Mouse (Mus musculus) Patski (cell line): Measurements from ENCODE around the gene Lect2. TPM values are rescaled to one million over a fixed set of nuclear protein-coding genes. Genes with fewer than 3 reads are reported as not detected.

ENCODE experiments used
- ATAC-seq: fragments of 100-300 bp; one replicate; pipeline ENCODE4 v1.8.0; 2021
- CTCF ChIA-PET: fragments of 350-600 bp; sonication (Branson Sonifier 250); formaldehyde crosslinking; loops from one replicate; lab custom pipeline; 2022; ENCODE audit warnings: inconsistent platforms; lab: Charles Lee
- POLR2A ChIA-PET: fragments of 350-600 bp; sonication (Branson Sonifier 250); formaldehyde crosslinking; loops from one replicate; lab custom pipeline; 2022; ENCODE audit warnings: antibody characterized with exemption, inconsistent platforms; lab: Charles Lee
- DNase-seq: peaks from one replicate; pipeline ENCODE4 v3.0.0-alpha.2; 2011; ENCODE audit warnings: low read depth, low spot score
- H3K27me3 ChIP-seq: fragments of 371-371 bp; one replicate; pipeline ENCODE4 v1.5.1; 2021
- CTCF ChIP-seq: fragments of 100-300 bp; IDR thresholded peaks from one replicate; pipeline ENCODE4 v1.5.1; 2021
- in situ Hi-C: fragments of 300-500 bp; cut with MboI; formaldehyde crosslinking; loops from 3 replicates; pipeline ENCODE4 v1.11.1; 2018; ENCODE audit warnings: low pct_unique_long_range_greater_than_20kb, mixed read lengths
- polyA plus RNA-seq: library from polyadenylated mRNA; unstranded; gene quantifications from one replicate; pipeline ENCODE4 v1.2.3, GENCODE M21; 2021

Gene Lect2
- polyA plus RNA-seq, 1 experiment from 2014 or later = not detected

GRCm38 (mm10) chr13:56516816-56517215 is 31.5 kb downstream of the Lect2 start:
- in situ Hi-C loops = no loop called here
- TF ChIP-seq CTCF = no peak
- ChIA-PET POLR2A (no interaction called here), CTCF (no interaction called here)
- DNase-seq (no peak), ATAC-seq (no peak)
- H3K27me3 ChIP-seq = no peaks in the 10 kb centered on the region

GRCm38 (mm10) chr13:56516311-56516710 is 32.0 kb downstream of the Lect2 start:
- ATAC-seq (no peak), DNase-seq (no peak)
- H3K27me3 ChIP-seq = no peaks in the 10 kb centered on the region
- in situ Hi-C loops = no loop called here
- POLR2A ChIA-PET = no interaction called here
- TF ChIP-seq CTCF = no peak
- CTCF ChIA-PET = no interaction called here

- ATAC-seq (no peak), DNase-seq (no peak)
- POLR2A ChIA-PET = no interaction called here
- CTCF ChIA-PET = no interaction called here
- no peaks in the 10 kb centered on the region for H3K27me3 ChIP-seq
- in situ Hi-C loops = no loop called here
- no peak for TF ChIP-seq CTCF
These were observed 34.7 kb downstream of the Lect2 start for GRCm38 (mm10) chr13:56513595-56513994.

GRCm38 (mm10) chr13:56509796-56510195 is 38.5 kb downstream of the Lect2 start:
- ATAC-seq = no peak
- no peak for TF ChIP-seq CTCF
- no peaks in the 10 kb centered on the region for H3K27me3 ChIP-seq
- DNase-seq = no peak
- in situ Hi-C loops = no loop called here
- ChIA-PET CTCF (interaction anchor here (1.1 kb wide), 1 partner anchor 12 kb away, joined by 4 read pairs; the partner anchor contains the start of gene Fbxl21), POLR2A (no interaction called here)

GRCm38 (mm10) chr13:56506871-56507496 is 41.3 kb downstream of the Lect2 start:
- DNase-seq = no peak
- H3K27me3 ChIP-seq = no peaks in the 10 kb centered on the region
- ChIA-PET POLR2A (interaction anchor here (0.6 kb wide), 1 partner anchor 1278 kb away, joined by 10 read pairs; no protein-coding TSS in a partner anchor), CTCF (no interaction called here)
- no peak for TF ChIP-seq CTCF
- in situ Hi-C loops = no loop called here
- ATAC-seq = no peak

GRCm38 (mm10) chr13:56501866-56502420 is 46.4 kb downstream of the Lect2 start:
- no peak for TF ChIP-seq CTCF
- no peaks in the 10 kb centered on the region for H3K27me3 ChIP-seq
- POLR2A ChIA-PET = no interaction called here
- DNase-seq (no peak), ATAC-seq (no peak)
- CTCF ChIA-PET = interaction anchor here (1.0 kb wide), 1 partner anchor 41 kb away, joined by 3 read pairs; no protein-coding TSS in a partner anchor
- in situ Hi-C loops = no loop called here

GRCm38 (mm10) chr13:56500636-56501035 is 47.7 kb downstream of the Lect2 start:
- no peak for DNase-seq
- H3K27me3 ChIP-seq = no peaks in the 10 kb centered on the region
- in situ Hi-C loops = no loop called here
- POLR2A ChIA-PET = no interaction called here
- ATAC-seq = no peak
- CTCF ChIA-PET = interaction anchor here (1.0 kb wide), 2 partner anchors 42 to 58 kb away, joined by 3 read pairs; no protein-coding TSS in a partner anchor
- no peak for TF ChIP-seq CTCF

GRCm38 (mm10) chr13:56500132-56500531 is 48.2 kb downstream of the Lect2 start:
- TF ChIP-seq CTCF = peak; percentile 52
- in situ Hi-C loops = no loop called here
- ATAC-seq (no peak), DNase-seq (no peak)
- H3K27me3 ChIP-seq = no peaks in the 10 kb centered on the region
- ChIA-PET POLR2A (interaction anchor here (0.6 kb wide), 1 partner anchor 1748 kb away, joined by 6 read pairs; no protein-coding TSS in a partner anchor), CTCF (interaction anchor here (1.0 kb wide), 1 partner anchor 58 kb away, joined by 3 read pairs; no protein-coding TSS in a partner anchor)

GRCm38 (mm10) chr13:56494440-56494839 is 53.9 kb downstream of the Lect2 start:
- TF ChIP-seq CTCF = no peak
- H3K27me3 ChIP-seq = no peaks in the 10 kb centered on the region
- in situ Hi-C loops = no loop called here
- CTCF ChIA-PET = no interaction called here
- POLR2A ChIA-PET = no interaction called here
- peak; percentile 73 for ATAC-seq
- no peak for DNase-seq

Other genes starting within 250 kb of the Lect2 start
- gene Gm3045, start 121.9 kb downstream of the Lect2 start, polyA plus RNA-seq = not detected
- gene Slc25a48, start 110.1 kb downstream of the Lect2 start, polyA plus RNA-seq = 1.1 TPM
- not detected for gene Il9, start 66.3 kb downstream of the Lect2 start, polyA plus RNA-seq
- gene Fbxl21, start 26.0 kb downstream of the Lect2 start, polyA plus RNA-seq = 3.8 TPM
- gene Tgfbi, start 61.0 kb upstream of the Lect2 start, polyA plus RNA-seq = 0.04 TPM
- 33.4 TPM for gene Smad5, start 154.5 kb upstream of the Lect2 start, polyA plus RNA-seq
- gene Gm45623, start 205.3 kb upstream of the Lect2 start, polyA plus RNA-seq = not detected